Mouse (Mus musculus): ENCODE results near the gene Eml1. TPM values are rescaled to one million over a fixed set of nuclear protein-coding genes. Genes with fewer than 3 reads are reported as not detected.

The Eml1 gene
- 121 and 122 TPM in 2 replicates for polyA plus RNA-seq (2015; fragmentation: Nextera tagmentation; extraction: Ambion mirVana)

DNA sequence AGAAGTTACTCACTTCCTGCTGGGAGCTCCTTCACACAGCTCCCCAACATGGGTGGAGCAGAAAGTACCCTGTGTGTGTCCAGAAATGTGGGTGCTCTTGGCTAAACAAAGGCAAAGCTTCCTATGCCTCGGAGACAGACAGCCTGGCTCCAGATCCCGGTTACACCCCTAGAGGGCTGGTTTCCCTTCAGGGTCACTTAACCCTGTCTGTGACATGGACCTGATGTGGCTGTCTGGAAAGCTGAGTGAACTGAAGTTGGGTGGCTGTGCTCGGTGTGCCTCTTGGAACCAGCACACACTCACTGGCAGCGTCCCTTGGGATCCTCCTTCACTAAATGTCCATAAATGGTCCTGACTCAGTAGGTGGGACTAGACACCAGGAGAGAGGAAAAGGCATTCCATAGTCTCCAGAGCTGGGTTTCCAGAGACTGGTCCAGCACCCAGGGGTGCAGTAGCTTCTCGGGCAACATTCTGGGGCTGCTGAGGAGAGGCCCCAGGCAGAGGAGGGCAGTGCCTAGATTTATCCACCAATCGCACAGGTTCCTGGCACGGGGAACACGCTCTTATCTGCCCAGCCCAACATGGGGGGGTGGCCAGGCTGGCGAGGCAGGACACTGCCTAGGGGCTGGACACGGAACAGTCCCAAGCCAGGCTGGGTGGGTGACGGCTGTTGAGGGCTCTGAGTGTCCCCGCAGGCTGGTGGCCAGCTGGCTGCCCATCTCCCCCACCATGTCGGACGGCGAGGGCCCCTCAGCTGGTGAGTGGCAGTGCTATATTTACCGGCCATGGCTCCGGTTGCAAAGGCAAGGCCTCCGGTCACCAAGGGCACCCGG lies at the start of gene Eml1:
Gene Eml1, plus strand, starts transcription at position 362 of the 833 bp plus-strand sequence.
- Histone ChIP-seq H3K27ac (ENCODE audit: low read length) (peak within 1 kb of the TSS; percentile 92), H3K4me2 (ENCODE audit: low read depth, low read length) (peak within 1 kb of the TSS; percentile 51), H3K27me3 (ENCODE audit: control insufficient read depth, insufficient read depth, low read depth, low read length) (no peaks in the 10 kb centered on the region), H3K9me3 (ENCODE audit: control insufficient read depth, low read length) (no peaks in the 10 kb centered on the region), H3K4me3 (ENCODE audit: low read length) (peak within 1 kb of the TSS; percentile 38), H3K4me1 (replicated peaks; ENCODE audit: control insufficient read depth, insufficient read depth, low read length) (peaks cover 47% of the 10 kb centered on the region), H3K36me3 (ENCODE audit: control insufficient read depth, insufficient read depth, low read length) (no peaks in the 10 kb centered on the region), H3K9ac (ENCODE audit: low read length) (peak within 1 kb of the TSS; percentile 66)
- WGBS: 31% methylated on average over 19 of the region's 19 CpGs
- ATAC-seq (ENCODE audit: low read depth): peak; percentile 84

DNA sequence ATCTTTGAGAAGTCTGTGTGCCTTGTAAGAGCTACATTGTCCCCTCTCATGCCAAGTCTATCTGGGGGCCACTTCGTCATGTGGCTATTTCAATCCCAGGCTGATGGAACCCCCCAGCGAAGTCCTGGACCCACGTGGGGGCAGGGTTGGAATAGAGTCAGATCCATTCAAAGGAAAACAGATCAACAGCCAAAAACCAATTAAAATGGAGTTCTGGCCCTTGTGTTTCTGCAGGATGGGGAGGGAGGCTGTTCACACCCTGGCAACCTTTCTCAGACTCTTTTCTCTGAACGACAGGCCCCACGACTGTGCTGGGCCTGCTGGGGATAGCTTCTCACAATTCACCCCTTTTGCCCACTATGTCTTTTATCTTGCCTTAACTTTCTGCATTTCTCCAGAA lies 44.4 kb upstream of the Eml1 start:
- no peaks in the 10 kb centered on the region for H3K9me3 ChIP-seq (ENCODE audit: control insufficient read depth, low read length)
- peaks cover 34% of the 10 kb centered on the region for H3K27me3 ChIP-seq (ENCODE audit: control insufficient read depth, insufficient read depth, low read depth, low read length)
- no peak overlapping the region for H3K4me2 ChIP-seq (ENCODE audit: low read depth, low read length)
- no peak overlapping the region for H3K9ac ChIP-seq (ENCODE audit: low read length)
- H3K4me3 ChIP-seq (ENCODE audit: low read length): no peak overlapping the region
- no peak for ATAC-seq (ENCODE audit: low read depth)
- H3K36me3 ChIP-seq (ENCODE audit: control insufficient read depth, insufficient read depth, low read length): no peaks in the 10 kb centered on the region
- H3K27ac ChIP-seq (ENCODE audit: low read length): no peak overlapping the region
- 56% methylated on average over 5 of the region's 5 CpGs for WGBS
- peaks cover 11% of the 10 kb centered on the region; the same call in 1 of the 2 replicates for H3K4me1 ChIP-seq (replicated peaks; ENCODE audit: control insufficient read depth, insufficient read depth, low read length)

DNA sequence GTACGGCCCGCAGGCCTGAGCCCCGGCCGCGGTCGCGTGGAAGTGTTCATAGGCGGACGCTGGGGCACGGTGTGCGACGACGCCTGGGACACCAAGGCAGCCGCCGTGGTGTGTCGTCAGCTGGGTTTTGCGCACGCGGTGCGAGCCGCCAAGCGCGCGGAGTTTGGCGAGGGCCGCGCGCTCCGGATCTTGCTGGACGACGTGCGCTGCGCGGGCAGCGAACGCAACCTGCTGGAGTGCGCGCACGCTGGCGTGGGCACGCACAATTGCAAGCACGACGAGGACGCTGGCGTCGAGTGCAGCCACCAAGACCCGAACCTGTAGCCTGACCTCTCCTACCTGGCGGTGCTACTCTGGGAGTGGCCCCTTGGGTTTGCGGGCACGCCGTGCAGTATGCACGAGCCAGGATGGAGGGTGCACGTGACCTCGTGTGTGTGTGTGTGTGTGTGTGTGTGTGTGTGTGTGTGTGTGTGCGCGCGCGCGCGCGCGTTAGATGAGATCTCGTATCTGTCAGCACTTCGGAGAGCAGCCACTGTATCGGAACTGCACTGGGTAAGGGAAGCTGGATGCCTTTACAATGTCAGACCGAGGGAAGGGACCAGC lies 42.8 kb upstream of the Eml1 start:
- no peaks in the 10 kb centered on the region for H3K36me3 ChIP-seq (ENCODE audit: control insufficient read depth, insufficient read depth, low read length)
- peak; percentile 37; the same call in 1 of the 2 replicates for ATAC-seq (ENCODE audit: low read depth)
- peak overlapping the region; percentile 60 for H3K4me2 ChIP-seq (ENCODE audit: low read depth, low read length)
- whole genome bisulfite sequencing: under 1% methylated on average over 63 of the region's 66 CpGs
- H3K27ac ChIP-seq (ENCODE audit: low read length): no peak overlapping the region
- peak overlapping the region; percentile 43 for H3K4me3 ChIP-seq (ENCODE audit: low read length)
- H3K9me3 ChIP-seq (ENCODE audit: control insufficient read depth, low read length): no peaks in the 10 kb centered on the region
- peaks cover 34% of the 10 kb centered on the region for H3K27me3 ChIP-seq (ENCODE audit: control insufficient read depth, insufficient read depth, low read depth, low read length)
- peak overlapping the region; percentile 45; the same call in 1 of the 2 replicates for H3K9ac ChIP-seq (ENCODE audit: low read length)
- peaks cover 14% of the 10 kb centered on the region; the same call in 1 of the 2 replicates for H3K4me1 ChIP-seq (replicated peaks; ENCODE audit: control insufficient read depth, insufficient read depth, low read length)

DNA sequence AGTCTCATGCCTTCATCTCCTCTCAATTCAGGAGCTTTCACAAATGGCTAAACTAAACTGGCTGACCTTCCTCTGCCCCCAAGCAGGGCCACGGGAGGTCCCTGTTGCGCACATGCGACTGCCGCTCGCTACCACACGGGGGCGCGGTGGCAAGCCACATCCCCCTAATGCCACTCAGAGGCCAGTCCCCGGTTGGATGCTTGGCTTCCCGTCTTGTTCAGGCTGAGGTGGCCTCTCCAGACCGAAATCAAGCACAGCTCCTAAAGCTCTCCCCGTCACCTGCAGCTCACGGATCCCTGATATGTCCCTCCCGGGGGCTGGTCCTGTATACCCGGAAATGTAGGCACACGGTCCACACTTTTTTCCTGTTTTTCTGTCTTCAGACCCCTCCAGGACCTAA lies 37.7 kb upstream of the Eml1 start:
- peak overlapping the region; percentile 20 for H3K9ac ChIP-seq (ENCODE audit: low read length)
- peaks cover 14% of the 10 kb centered on the region for H3K4me1 ChIP-seq (replicated peaks; ENCODE audit: control insufficient read depth, insufficient read depth, low read length)
- H3K4me3 ChIP-seq (ENCODE audit: low read length): peak overlapping the region; percentile 64
- under 1% methylated on average over 16 of the region's 16 CpGs for WGBS
- peaks cover 31% of the 10 kb centered on the region for H3K27me3 ChIP-seq (ENCODE audit: control insufficient read depth, insufficient read depth, low read depth, low read length)
- ATAC-seq (ENCODE audit: low read depth): peak; percentile 56
- H3K36me3 ChIP-seq (ENCODE audit: control insufficient read depth, insufficient read depth, low read length): no peaks in the 10 kb centered on the region
- peak overlapping the region; percentile 99 for H3K4me2 ChIP-seq (ENCODE audit: low read depth, low read length)
- H3K27ac ChIP-seq (ENCODE audit: low read length): no peak overlapping the region
- H3K9me3 ChIP-seq (ENCODE audit: control insufficient read depth, low read length): no peaks in the 10 kb centered on the region

DNA sequence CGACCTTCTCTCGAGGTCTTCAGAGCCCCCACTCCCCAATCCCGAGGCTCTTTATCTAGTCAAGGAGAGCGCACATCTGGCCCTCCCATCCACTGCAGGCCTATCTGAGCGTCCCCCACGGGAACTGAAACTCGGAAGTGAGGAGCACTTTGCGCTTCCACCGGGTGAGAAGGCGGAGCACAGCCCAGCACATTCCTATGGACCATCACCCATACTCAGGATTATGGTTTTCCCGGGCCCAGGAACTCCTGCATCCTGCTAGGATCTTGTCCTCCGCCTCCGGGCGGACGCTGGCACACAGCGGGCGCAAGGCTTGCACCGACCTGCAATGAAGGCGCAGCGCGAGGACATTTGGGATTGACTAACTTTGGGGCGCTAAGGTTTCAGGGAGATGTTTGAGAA lies 37.3 kb upstream of the Eml1 start:
- peak; percentile 16 for ATAC-seq (ENCODE audit: low read depth)
- Histone ChIP-seq H3K4me1 (replicated peaks; ENCODE audit: control insufficient read depth, insufficient read depth, low read length) (peaks cover 9% of the 10 kb centered on the region), H3K27me3 (ENCODE audit: control insufficient read depth, insufficient read depth, low read depth, low read length) (peaks cover 27% of the 10 kb centered on the region), H3K4me2 (ENCODE audit: low read depth, low read length) (peak overlapping the region; percentile 99), H3K36me3 (ENCODE audit: control insufficient read depth, insufficient read depth, low read length) (no peaks in the 10 kb centered on the region), H3K9ac (ENCODE audit: low read length) (peak overlapping the region; percentile 20), H3K9me3 (ENCODE audit: control insufficient read depth, low read length) (no peaks in the 10 kb centered on the region), H3K4me3 (ENCODE audit: low read length) (peak overlapping the region; percentile 64), H3K27ac (ENCODE audit: low read length) (peak overlapping the region; percentile 47)
- under 1% methylated on average over 22 of the region's 22 CpGs for WGBS

DNA sequence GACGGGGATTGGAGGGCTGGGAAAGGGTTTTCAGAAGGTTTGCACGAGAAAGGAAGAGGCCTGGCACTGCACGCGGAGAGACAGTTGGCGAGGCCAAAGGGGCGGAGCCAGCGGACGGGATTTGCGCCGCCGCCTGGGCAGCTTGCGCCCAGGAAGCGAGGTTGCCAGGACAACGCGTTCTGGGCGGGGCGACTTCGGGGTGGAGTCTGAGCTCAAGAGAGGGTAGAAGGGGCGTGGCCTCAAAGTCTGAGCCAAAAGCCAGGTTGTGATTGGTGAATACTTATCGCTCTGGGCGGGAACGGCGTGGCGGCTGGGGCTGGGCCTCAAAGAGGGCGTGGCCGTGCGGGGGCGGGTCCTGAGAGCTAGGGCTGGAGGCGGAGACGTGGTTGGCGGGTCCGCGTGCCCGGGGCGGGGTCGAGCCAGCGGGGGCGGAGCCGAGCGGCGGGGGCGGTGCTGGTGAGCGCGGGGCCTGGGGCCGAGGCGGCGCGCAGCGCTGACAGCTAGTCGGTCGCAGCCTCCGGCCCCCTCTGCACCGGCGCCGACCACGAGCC lies 36.8 kb upstream of the Eml1 start, which contains the start of gene Cyp46a1:
Gene Cyp46a1, plus strand, starts transcription at position 487 of the 551 bp plus-strand sequence.
- Histone ChIP-seq H3K4me3 (ENCODE audit: low read length) (peak within 1 kb of the TSS; percentile 64), H3K9me3 (ENCODE audit: control insufficient read depth, low read length) (no peaks in the 10 kb centered on the region), H3K27me3 (ENCODE audit: control insufficient read depth, insufficient read depth, low read depth, low read length) (peaks cover 22% of the 10 kb centered on the region), H3K4me1 (replicated peaks; ENCODE audit: control insufficient read depth, insufficient read depth, low read length) (peaks cover 12% of the 10 kb centered on the region), H3K9ac (ENCODE audit: low read length) (peak within 1 kb of the TSS; percentile 72), H3K4me2 (ENCODE audit: low read depth, low read length) (peak within 1 kb of the TSS; percentile 99), H3K27ac (ENCODE audit: low read length) (peak within 1 kb of the TSS; percentile 47), H3K36me3 (ENCODE audit: control insufficient read depth, insufficient read depth, low read length) (no peaks in the 10 kb centered on the region)
- ATAC-seq (ENCODE audit: low read depth): peak; percentile 97
- WGBS: under 1% methylated on average over 39 of the region's 56 CpGs

DNA sequence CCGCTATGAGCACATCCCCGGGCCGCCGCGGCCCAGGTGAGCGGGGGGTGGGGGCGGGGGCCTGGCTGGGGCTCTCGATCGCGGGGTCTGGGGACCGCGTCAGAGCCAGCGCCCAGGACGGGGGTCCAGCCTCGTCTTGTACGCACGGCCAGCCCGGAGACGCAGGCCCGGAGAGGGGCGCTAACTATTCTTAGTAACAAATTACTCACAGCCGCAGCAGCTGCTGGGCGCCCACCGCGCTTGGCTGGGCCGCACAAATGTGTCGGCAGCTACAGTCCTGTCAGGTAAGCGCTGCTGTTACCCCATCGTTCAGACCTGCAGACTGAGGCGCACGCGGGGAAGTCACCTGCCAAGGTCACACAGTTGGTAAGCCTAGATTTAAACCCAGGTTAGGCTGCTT lies 36.2 kb upstream of the Eml1 start:
- Histone ChIP-seq H3K36me3 (ENCODE audit: control insufficient read depth, insufficient read depth, low read length) (no peaks in the 10 kb centered on the region), H3K4me1 (replicated peaks; ENCODE audit: control insufficient read depth, insufficient read depth, low read length) (peaks cover 12% of the 10 kb centered on the region), H3K9ac (ENCODE audit: low read length) (peak overlapping the region; percentile 72), H3K27ac (ENCODE audit: low read length) (no peak overlapping the region), H3K27me3 (ENCODE audit: control insufficient read depth, insufficient read depth, low read depth, low read length) (peaks cover 18% of the 10 kb centered on the region), H3K4me2 (ENCODE audit: low read depth, low read length) (peak overlapping the region; percentile 99), H3K9me3 (ENCODE audit: control insufficient read depth, low read length) (no peaks in the 10 kb centered on the region), H3K4me3 (ENCODE audit: low read length) (peak overlapping the region; percentile 64)
- peak; percentile 6 for ATAC-seq (ENCODE audit: low read depth)
- WGBS: 2% methylated on average over 28 of the region's 32 CpGs

DNA sequence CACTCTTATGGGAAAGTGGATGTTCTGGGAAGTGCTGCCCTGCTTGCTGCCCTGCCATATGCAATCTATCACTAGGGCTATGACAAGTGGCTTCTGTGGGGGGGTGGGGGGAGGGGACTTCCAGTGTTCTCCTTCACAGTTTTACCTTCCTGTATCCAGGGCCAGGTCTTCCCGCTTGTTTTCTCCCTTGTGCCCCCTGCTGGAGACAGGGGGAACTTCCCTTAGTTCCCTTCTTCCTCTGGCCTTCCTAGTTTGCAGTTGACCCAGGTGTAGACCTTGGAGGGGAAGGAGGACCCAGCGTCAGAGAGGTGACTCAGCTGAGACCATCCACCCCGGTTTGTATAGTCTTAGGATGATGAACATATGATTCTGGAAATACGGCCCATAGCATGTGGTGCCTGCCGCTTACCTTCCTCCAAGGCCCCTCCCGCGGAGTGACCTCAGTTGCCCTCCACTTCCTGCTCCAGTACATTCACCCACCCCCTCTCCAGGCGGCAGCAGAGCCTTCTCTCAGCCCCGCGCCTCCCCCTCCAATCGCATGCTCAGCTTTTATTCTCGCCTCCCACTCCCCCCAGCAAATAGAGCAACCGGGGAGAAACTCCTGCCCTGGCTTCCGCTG lies 32.1 kb upstream of the Eml1 start:
- H3K4me2 ChIP-seq (ENCODE audit: low read depth, low read length): no peak overlapping the region
- no peak for ATAC-seq (ENCODE audit: low read depth)
- H3K27ac ChIP-seq (ENCODE audit: low read length): no peak overlapping the region
- H3K4me3 ChIP-seq (ENCODE audit: low read length): no peak overlapping the region
- H3K4me1 ChIP-seq (replicated peaks; ENCODE audit: control insufficient read depth, insufficient read depth, low read length): peaks cover 5% of the 10 kb centered on the region; the same call in 1 of the 2 replicates
- no peaks in the 10 kb centered on the region for H3K9me3 ChIP-seq (ENCODE audit: control insufficient read depth, low read length)
- peaks cover 13% of the 10 kb centered on the region for H3K27me3 ChIP-seq (ENCODE audit: control insufficient read depth, insufficient read depth, low read depth, low read length)
- 17% methylated on average over 14 of the region's 14 CpGs for WGBS
- no peaks in the 10 kb centered on the region for H3K36me3 ChIP-seq (ENCODE audit: control insufficient read depth, insufficient read depth, low read length)
- no peak overlapping the region for H3K9ac ChIP-seq (ENCODE audit: low read length)

Measured in lung, embryonic 16.5 days (tissue).